Mouse (Mus musculus): ENCODE results near the gene Plce1. TPM values are rescaled to one million over a fixed set of nuclear protein-coding genes. Genes with fewer than 3 reads are reported as not detected.
"Not testable (repeated sequence)": the region's sequence is repeated elsewhere in the genome, so short reads cannot be mapped to it uniquely, and the experiment has no call there.

Gene Plce1
- polyA plus RNA-seq, 1 experiment from 2014 or later, result 6.1 TPM

- whole genome bisulfite sequencing, result 74% methylated on average over 9 of the region's 9 CpGs
- no peak overlapping the region for H3K4me3 ChIP-seq (ENCODE audit: low read depth, low read length)
- H3K4me2 ChIP-seq (replicated peaks; ENCODE audit: low read depth, low read length), result no peak overlapping the region
- no peak for ATAC-seq (ENCODE audit: low FRiP score)
- H3K27me3 ChIP-seq (ENCODE audit: control insufficient read depth, insufficient read depth, low read length), result no peaks in the 10 kb centered on the region
- DNase-seq (ENCODE audit: low spot score), result no peak
- H3K27ac ChIP-seq (ENCODE audit: low read depth, low read length), result no peak overlapping the region
- no peak overlapping the region for H3K9ac ChIP-seq (ENCODE audit: low read depth, low read length)
- no peaks in the 10 kb centered on the region for H3K4me1 ChIP-seq (replicated peaks; ENCODE audit: control insufficient read depth, insufficient read depth, low read length)
- no peaks in the 10 kb centered on the region for H3K9me3 ChIP-seq (ENCODE audit: control insufficient read depth, low read length)
- no peaks in the 10 kb centered on the region for H3K36me3 ChIP-seq (ENCODE audit: control insufficient read depth, insufficient read depth, low read length)
These were observed 145.5 kb downstream of the Plce1 start for GRCm38 (mm10) chr19:38626246-38627015.

GRCm38 (mm10) chr19:38627075-38627768 is 146.3 kb downstream of the Plce1 start:
- WGBS, result 85% methylated on average over 9 of the region's 9 CpGs
- no peaks in the 10 kb centered on the region for H3K27me3 ChIP-seq (ENCODE audit: control insufficient read depth, insufficient read depth, low read length)

GRCm38 (mm10) chr19:38632251-38632650 is 151.3 kb downstream of the Plce1 start:
- Histone ChIP-seq H3K27me3 (ENCODE audit: control insufficient read depth, insufficient read depth, low read length) (no peaks in the 10 kb centered on the region), H3K4me3 (ENCODE audit: low read depth, low read length) (no peak overlapping the region), H3K9ac (ENCODE audit: low read depth, low read length) (no peak overlapping the region), H3K27ac (ENCODE audit: low read depth, low read length) (no peak overlapping the region), H3K4me1 (replicated peaks; ENCODE audit: control insufficient read depth, insufficient read depth, low read length) (no peaks in the 10 kb centered on the region), H3K9me3 (ENCODE audit: control insufficient read depth, low read length) (no peaks in the 10 kb centered on the region), H3K36me3 (ENCODE audit: control insufficient read depth, insufficient read depth, low read length) (no peaks in the 10 kb centered on the region), H3K4me2 (replicated peaks; ENCODE audit: low read depth, low read length) (no peak overlapping the region)
- DNase-seq (ENCODE audit: low spot score), result no peak
- 79% methylated on average over 3 of the region's 3 CpGs for WGBS
- ATAC-seq (ENCODE audit: low FRiP score), result no peak

More at GRCm38 (mm10) chr19:38627075-38627768, 146.3 kb downstream of the Plce1 start:
- no peak overlapping the region for H3K9ac ChIP-seq (ENCODE audit: low read depth, low read length)
- no peaks in the 10 kb centered on the region for H3K36me3 ChIP-seq (ENCODE audit: control insufficient read depth, insufficient read depth, low read length)
- no peaks in the 10 kb centered on the region for H3K4me1 ChIP-seq (replicated peaks; ENCODE audit: control insufficient read depth, insufficient read depth, low read length)
- no peak overlapping the region for H3K27ac ChIP-seq (ENCODE audit: low read depth, low read length)
- no peak for ATAC-seq (ENCODE audit: low FRiP score)
- no peak overlapping the region for H3K4me3 ChIP-seq (ENCODE audit: low read depth, low read length)
- DNase-seq (ENCODE audit: low spot score), result no peak
- H3K4me2 ChIP-seq (replicated peaks; ENCODE audit: low read depth, low read length), result no peak overlapping the region
- no peaks in the 10 kb centered on the region for H3K9me3 ChIP-seq (ENCODE audit: control insufficient read depth, low read length)

GRCm38 (mm10) chr19:38633306-38633705 is 152.4 kb downstream of the Plce1 start:
- H3K27me3 ChIP-seq (ENCODE audit: control insufficient read depth, insufficient read depth, low read length), result no peaks in the 10 kb centered on the region
- ATAC-seq (ENCODE audit: low FRiP score), result no peak
- no peak overlapping the region for H3K4me2 ChIP-seq (replicated peaks; ENCODE audit: low read depth, low read length)
- no peaks in the 10 kb centered on the region for H3K4me1 ChIP-seq (replicated peaks; ENCODE audit: control insufficient read depth, insufficient read depth, low read length)
- H3K4me3 ChIP-seq (ENCODE audit: low read depth, low read length), result no peak overlapping the region
- 66% methylated on average over 5 of the region's 5 CpGs for WGBS
- no peak overlapping the region for H3K9ac ChIP-seq (ENCODE audit: low read depth, low read length)
- H3K27ac ChIP-seq (ENCODE audit: low read depth, low read length), result no peak overlapping the region
- H3K9me3 ChIP-seq (ENCODE audit: control insufficient read depth, low read length), result no peaks in the 10 kb centered on the region
- no peak for DNase-seq (ENCODE audit: low spot score)
- H3K36me3 ChIP-seq (ENCODE audit: control insufficient read depth, insufficient read depth, low read length), result no peaks in the 10 kb centered on the region

- no peaks in the 10 kb centered on the region for H3K4me1 ChIP-seq (replicated peaks; ENCODE audit: control insufficient read depth, insufficient read depth, low read length)
- H3K9me3 ChIP-seq (ENCODE audit: control insufficient read depth, low read length), result no peaks in the 10 kb centered on the region
- WGBS, result 89% methylated on average over 3 of the region's 3 CpGs
- H3K9ac ChIP-seq (ENCODE audit: low read depth, low read length), result no peak overlapping the region
- no peak overlapping the region for H3K27ac ChIP-seq (ENCODE audit: low read depth, low read length)
- H3K36me3 ChIP-seq (ENCODE audit: control insufficient read depth, insufficient read depth, low read length), result no peaks in the 10 kb centered on the region
- H3K27me3 ChIP-seq (ENCODE audit: control insufficient read depth, insufficient read depth, low read length), result no peaks in the 10 kb centered on the region
- no peak for ATAC-seq (ENCODE audit: low FRiP score)
- DNase-seq (ENCODE audit: low spot score), result no peak
- no peak overlapping the region for H3K4me3 ChIP-seq (ENCODE audit: low read depth, low read length)
- H3K4me2 ChIP-seq (replicated peaks; ENCODE audit: low read depth, low read length), result no peak overlapping the region
These were observed 158.1 kb downstream of the Plce1 start for GRCm38 (mm10) chr19:38639050-38639449.

GRCm38 (mm10) chr19:38639805-38640204 is 158.9 kb downstream of the Plce1 start:
- DNase-seq (ENCODE audit: low spot score), result no peak
- no peak overlapping the region for H3K4me3 ChIP-seq (ENCODE audit: low read depth, low read length)
- no peaks in the 10 kb centered on the region for H3K4me1 ChIP-seq (replicated peaks; ENCODE audit: control insufficient read depth, insufficient read depth, low read length)
- no peaks in the 10 kb centered on the region for H3K27me3 ChIP-seq (ENCODE audit: control insufficient read depth, insufficient read depth, low read length)
- 60% methylated on average over 3 of the region's 3 CpGs for WGBS
- no peak overlapping the region for H3K9ac ChIP-seq (ENCODE audit: low read depth, low read length)
- H3K9me3 ChIP-seq (ENCODE audit: control insufficient read depth, low read length), result no peaks in the 10 kb centered on the region
- no peak for ATAC-seq (ENCODE audit: low FRiP score)
- no peak overlapping the region for H3K4me2 ChIP-seq (replicated peaks; ENCODE audit: low read depth, low read length)
- no peak overlapping the region for H3K27ac ChIP-seq (ENCODE audit: low read depth, low read length)
- H3K36me3 ChIP-seq (ENCODE audit: control insufficient read depth, insufficient read depth, low read length), result no peaks in the 10 kb centered on the region

- not testable (repeated sequence) for DNase-seq (ENCODE audit: low spot score); ATAC-seq (ENCODE audit: low FRiP score); H3K27me3 ChIP-seq (ENCODE audit: control insufficient read depth, insufficient read depth, low read length); H3K4me3 ChIP-seq (ENCODE audit: low read depth, low read length); H3K36me3 ChIP-seq (ENCODE audit: control insufficient read depth, insufficient read depth, low read length); H3K4me2 ChIP-seq (replicated peaks; ENCODE audit: low read depth, low read length); H3K4me1 ChIP-seq (replicated peaks; ENCODE audit: control insufficient read depth, insufficient read depth, low read length); H3K9me3 ChIP-seq (ENCODE audit: control insufficient read depth, low read length); H3K27ac ChIP-seq (ENCODE audit: low read depth, low read length); H3K9ac ChIP-seq (ENCODE audit: low read depth, low read length)
- 55% methylated on average over 1 of the region's 1 CpGs for WGBS
These were observed 161.6 kb downstream of the Plce1 start for GRCm38 (mm10) chr19:38642515-38642914.

- H3K4me2 ChIP-seq (replicated peaks; ENCODE audit: low read depth, low read length), result no peak overlapping the region
- no peaks in the 10 kb centered on the region for H3K9me3 ChIP-seq (ENCODE audit: control insufficient read depth, low read length)
- WGBS, result 69% methylated on average over 6 of the region's 6 CpGs
- no peaks in the 10 kb centered on the region for H3K4me1 ChIP-seq (replicated peaks; ENCODE audit: control insufficient read depth, insufficient read depth, low read length)
- ATAC-seq (ENCODE audit: low FRiP score) (no peak), DNase-seq (ENCODE audit: low spot score) (no peak)
- H3K4me3 ChIP-seq (ENCODE audit: low read depth, low read length), result no peak overlapping the region
- H3K27me3 ChIP-seq (ENCODE audit: control insufficient read depth, insufficient read depth, low read length), result no peaks in the 10 kb centered on the region
- H3K9ac ChIP-seq (ENCODE audit: low read depth, low read length), result no peak overlapping the region
- no peaks in the 10 kb centered on the region for H3K36me3 ChIP-seq (ENCODE audit: control insufficient read depth, insufficient read depth, low read length)
- H3K27ac ChIP-seq (ENCODE audit: low read depth, low read length), result no peak overlapping the region
These were observed 164.1 kb downstream of the Plce1 start for GRCm38 (mm10) chr19:38644871-38645595.
